Mouse (Mus musculus): ENCODE measurements around the gene Gm20388. TPM values are rescaled to one million over a fixed set of nuclear protein-coding genes. Genes with fewer than 3 reads are reported as not detected.
A peak's percentile ranks its signal among the peaks of the same experiment; 100 is the strongest.

Gene Gm20388
- polyA plus RNA-seq, 1 experiment from 2014 or later: not detected

- Histone ChIP-seq H3K27me3 (ENCODE audit: control insufficient read depth, insufficient read depth, low read length) (no peaks in the 10 kb centered on the region), H3K36me3 (ENCODE audit: control insufficient read depth, insufficient read depth, low read length) (peaks cover 6% of the 10 kb centered on the region), H3K9ac (ENCODE audit: low read length) (no peak overlapping the region), H3K4me2 (no peak overlapping the region), H3K4me3 (ENCODE audit: low read depth, low read length) (no peak overlapping the region), H3K27ac (ENCODE audit: low read depth, low read length) (no peak overlapping the region; the same call in 1 of the 2 replicates), H3K9me3 (ENCODE audit: control insufficient read depth, low read length) (no peaks in the 10 kb centered on the region), H3K4me1 (ENCODE audit: control insufficient read depth, insufficient read depth, low read length) (peaks cover 17% of the 10 kb centered on the region)
- DNase-seq (ENCODE audit: low spot score, missing footprints) (no peak), ATAC-seq (ENCODE audit: low FRiP score) (no peak)
- 94% methylated on average over 10 of the region's 10 CpGs for WGBS
Measured at GRCm38 (mm10) chr8:124275377-124276071, 4364.9 kb downstream of the Gm20388 start.

GRCm38 (mm10) chr8:124277951-124278910 is 4367.6 kb downstream of the Gm20388 start:
- H3K9ac ChIP-seq (ENCODE audit: low read length): no peak overlapping the region
- H3K4me1 ChIP-seq (ENCODE audit: control insufficient read depth, insufficient read depth, low read length): peaks cover 35% of the 10 kb centered on the region
- no peak overlapping the region for H3K27ac ChIP-seq (ENCODE audit: low read depth, low read length)
- no peak for DNase-seq (ENCODE audit: low spot score, missing footprints)
- no peak for ATAC-seq (ENCODE audit: low FRiP score)
- H3K36me3 ChIP-seq (ENCODE audit: control insufficient read depth, insufficient read depth, low read length): peaks cover 6% of the 10 kb centered on the region
- no peaks in the 10 kb centered on the region for H3K27me3 ChIP-seq (ENCODE audit: control insufficient read depth, insufficient read depth, low read length)
- H3K4me2 ChIP-seq: no peak overlapping the region
- no peaks in the 10 kb centered on the region for H3K9me3 ChIP-seq (ENCODE audit: control insufficient read depth, low read length)
- H3K4me3 ChIP-seq (ENCODE audit: low read depth, low read length): no peak overlapping the region
- WGBS: 72% methylated on average over 24 of the region's 24 CpGs

GRCm38 (mm10) chr8:124278956-124279689 is 4368.5 kb downstream of the Gm20388 start:
- DNase-seq (ENCODE audit: low spot score, missing footprints): no peak
- Histone ChIP-seq H3K4me1 (ENCODE audit: control insufficient read depth, insufficient read depth, low read length) (peaks cover 37% of the 10 kb centered on the region), H3K27ac (ENCODE audit: low read depth, low read length) (no peak overlapping the region), H3K9me3 (ENCODE audit: control insufficient read depth, low read length) (no peaks in the 10 kb centered on the region), H3K9ac (ENCODE audit: low read length) (no peak overlapping the region), H3K4me3 (ENCODE audit: low read depth, low read length) (no peak overlapping the region), H3K36me3 (ENCODE audit: control insufficient read depth, insufficient read depth, low read length) (peaks cover 6% of the 10 kb centered on the region), H3K27me3 (ENCODE audit: control insufficient read depth, insufficient read depth, low read length) (no peaks in the 10 kb centered on the region), H3K4me2 (no peak overlapping the region)
- WGBS: 91% methylated on average over 7 of the region's 7 CpGs
- no peak for ATAC-seq (ENCODE audit: low FRiP score)

- no peaks in the 10 kb centered on the region for H3K27me3 ChIP-seq (ENCODE audit: control insufficient read depth, insufficient read depth, low read length)
- WGBS: 95% methylated on average over 5 of the region's 5 CpGs
- DNase-seq (ENCODE audit: low spot score, missing footprints) (no peak), ATAC-seq (ENCODE audit: low FRiP score) (no peak)
- H3K4me3 ChIP-seq (ENCODE audit: low read depth, low read length): no peak overlapping the region
- no peak overlapping the region for H3K27ac ChIP-seq (ENCODE audit: low read depth, low read length)
- no peak overlapping the region for H3K9ac ChIP-seq (ENCODE audit: low read length)
- H3K4me2 ChIP-seq: no peak overlapping the region
- H3K4me1 ChIP-seq (ENCODE audit: control insufficient read depth, insufficient read depth, low read length): peaks cover 41% of the 10 kb centered on the region
- H3K36me3 ChIP-seq (ENCODE audit: control insufficient read depth, insufficient read depth, low read length): peaks cover 6% of the 10 kb centered on the region
- no peaks in the 10 kb centered on the region for H3K9me3 ChIP-seq (ENCODE audit: control insufficient read depth, low read length)
Measured at GRCm38 (mm10) chr8:124279690-124279985, 4369.0 kb downstream of the Gm20388 start.

- Histone ChIP-seq H3K9ac (ENCODE audit: low read length) (peak overlapping the region; percentile 28; the same call in 1 of the 2 replicates), H3K27ac (ENCODE audit: low read depth, low read length) (peak overlapping the region; percentile 33), H3K9me3 (ENCODE audit: control insufficient read depth, low read length) (no peaks in the 10 kb centered on the region), H3K4me3 (ENCODE audit: low read depth, low read length) (no peak overlapping the region), H3K4me2 (no peak overlapping the region), H3K27me3 (ENCODE audit: control insufficient read depth, insufficient read depth, low read length) (no peaks in the 10 kb centered on the region), H3K36me3 (ENCODE audit: control insufficient read depth, insufficient read depth, low read length) (no peaks in the 10 kb centered on the region), H3K4me1 (ENCODE audit: control insufficient read depth, insufficient read depth, low read length) (peaks cover 61% of the 10 kb centered on the region)
- ATAC-seq (ENCODE audit: low FRiP score) (no peak), DNase-seq (ENCODE audit: low spot score, missing footprints) (no peak)
- WGBS: 74% methylated on average over 11 of the region's 11 CpGs
Measured at GRCm38 (mm10) chr8:124281700-124282541, 4371.3 kb downstream of the Gm20388 start.

- peaks cover 63% of the 10 kb centered on the region for H3K4me1 ChIP-seq (ENCODE audit: control insufficient read depth, insufficient read depth, low read length)
- no peaks in the 10 kb centered on the region for H3K27me3 ChIP-seq (ENCODE audit: control insufficient read depth, insufficient read depth, low read length)
- peak overlapping the region; percentile 96 for H3K27ac ChIP-seq (ENCODE audit: low read depth, low read length)
- DNase-seq (ENCODE audit: low spot score, missing footprints) (no peak), ATAC-seq (ENCODE audit: low FRiP score) (no peak)
- H3K4me3 ChIP-seq (ENCODE audit: low read depth, low read length): no peak overlapping the region
- H3K9me3 ChIP-seq (ENCODE audit: control insufficient read depth, low read length): no peaks in the 10 kb centered on the region
- H3K9ac ChIP-seq (ENCODE audit: low read length): no peak overlapping the region
- no peak overlapping the region for H3K4me2 ChIP-seq
- no peaks in the 10 kb centered on the region for H3K36me3 ChIP-seq (ENCODE audit: control insufficient read depth, insufficient read depth, low read length)
- WGBS: 77% methylated on average over 12 of the region's 12 CpGs
Measured at GRCm38 (mm10) chr8:124282878-124283630, 4372.4 kb downstream of the Gm20388 start.

- 23% methylated on average over 11 of the region's 11 CpGs for WGBS
- H3K9ac ChIP-seq (ENCODE audit: low read length): peak overlapping the region; percentile 20; the same call in 1 of the 2 replicates
- DNase-seq (ENCODE audit: low spot score, missing footprints) (peak; percentile 92), ATAC-seq (ENCODE audit: low FRiP score) (peak; percentile 8)
- no peaks in the 10 kb centered on the region for H3K27me3 ChIP-seq (ENCODE audit: control insufficient read depth, insufficient read depth, low read length)
- H3K4me1 ChIP-seq (ENCODE audit: control insufficient read depth, insufficient read depth, low read length): peaks cover 61% of the 10 kb centered on the region
- no peaks in the 10 kb centered on the region for H3K9me3 ChIP-seq (ENCODE audit: control insufficient read depth, low read length)
- no peak overlapping the region for H3K4me3 ChIP-seq (ENCODE audit: low read depth, low read length)
- H3K4me2 ChIP-seq: no peak overlapping the region
- H3K36me3 ChIP-seq (ENCODE audit: control insufficient read depth, insufficient read depth, low read length): no peaks in the 10 kb centered on the region
- peak overlapping the region; percentile 96 for H3K27ac ChIP-seq (ENCODE audit: low read depth, low read length)
Measured at GRCm38 (mm10) chr8:124283644-124284332, 4373.1 kb downstream of the Gm20388 start.

Measured in midbrain, embryonic 11.5 days (tissue).